8 mouse cellular contexts compared by ENCODE assay signal in genomic region chr2:170873382-170873781, GRCm38 (mm10).
DNase-seq lines count a peak whose midpoint lies in the region; ATAC-seq and TF ChIP-seq lines count a peak whose summit lies in the region.

No protein-coding gene starts in this region.

- DNase-seq in brain, adult 2 months (ENCODE audit: low read depth, low spot score) = peak; percentile 82
- peak; percentile 93 for DNase-seq in hindbrain, embryonic 14.5 days (ENCODE audit: low spot score)
- peak; percentile 84 to 87 for DNase-seq in left cerebral cortex, postnatal 25 days (ENCODE audit: low spot score in 2 of 2)
- peak; percentile 80 for DNase-seq in ovary, postnatal 14 days (ENCODE audit: low spot score)
- peak; percentile 59 to 60 for DNase-seq in urinary bladder, adult 18-20 months (ENCODE audit: low spot score in 2 of 2)

- H3K4me1 ChIP-seq in intestine, postnatal 0 days (replicated peaks; ENCODE audit: control insufficient read depth, insufficient read depth, low read length) = no peaks in the 10 kb centered on the region
- H3K4me1 ChIP-seq in intestine, embryonic 15.5 days (replicated peaks) = no peaks in the 10 kb centered on the region
- no peaks in the 10 kb centered on the region for H3K4me1 ChIP-seq in embryonic facial prominence, embryonic 13.5 days
- H3K4me1 ChIP-seq in hindbrain, embryonic 14.5 days (replicated peaks; ENCODE audit: control insufficient read depth, insufficient read depth, low read length) = no peaks in the 10 kb centered on the region

- no peaks in the 10 kb centered on the region for H3K36me3 ChIP-seq in intestine, postnatal 0 days (ENCODE audit: control insufficient read depth, insufficient read depth)
- H3K36me3 ChIP-seq in intestine, embryonic 15.5 days = no peaks in the 10 kb centered on the region
- H3K36me3 ChIP-seq in embryonic facial prominence, embryonic 13.5 days = no peaks in the 10 kb centered on the region
- H3K36me3 ChIP-seq in hindbrain, embryonic 14.5 days (replicated peaks; ENCODE audit: control insufficient read depth, insufficient read depth) = peaks cover 3% of the 10 kb centered on the region

- no peaks in the 10 kb centered on the region for H3K9me3 ChIP-seq in intestine, postnatal 0 days (ENCODE audit: control insufficient read depth)
- no peaks in the 10 kb centered on the region for H3K9me3 ChIP-seq in intestine, embryonic 15.5 days
- H3K9me3 ChIP-seq in embryonic facial prominence, embryonic 13.5 days = no peaks in the 10 kb centered on the region
- H3K9me3 ChIP-seq in hindbrain, embryonic 14.5 days (ENCODE audit: control insufficient read depth, low read length) = no peaks in the 10 kb centered on the region

- no peak overlapping the region for H3K9ac ChIP-seq in intestine, postnatal 0 days (ENCODE audit: low read depth, low read length)
- no peak overlapping the region for H3K9ac ChIP-seq in intestine, embryonic 15.5 days
- H3K9ac ChIP-seq in embryonic facial prominence, embryonic 13.5 days = peak overlapping the region; percentile 40; the same call in 1 of the 2 replicates
- no peak overlapping the region for H3K9ac ChIP-seq in hindbrain, embryonic 14.5 days

- WGBS in intestine, postnatal 0 days = 12% methylated on average over 8 of the region's 8 CpGs
- WGBS in intestine, embryonic 15.5 days = 11% methylated on average over 8 of the region's 8 CpGs
- WGBS in embryonic facial prominence, embryonic 13.5 days = 16% methylated on average over 8 of the region's 8 CpGs
- WGBS in hindbrain, embryonic 14.5 days = 14% methylated on average over 8 of the region's 8 CpGs

- H3K4me2 ChIP-seq in intestine, postnatal 0 days (replicated peaks; ENCODE audit: low read depth) = no peak overlapping the region
- H3K4me2 ChIP-seq in intestine, embryonic 15.5 days (replicated peaks) = no peak overlapping the region
- no peak overlapping the region for H3K4me2 ChIP-seq in embryonic facial prominence, embryonic 13.5 days
- H3K4me2 ChIP-seq in hindbrain, embryonic 14.5 days (replicated peaks) = no peak overlapping the region

- intact Hi-C loops in left cerebral cortex, postnatal 25 days (cut with DNase I) = loop anchor here (1.0 to 5.0 kb wide), 2 partner anchors 276 to 353 kb away; no protein-coding TSS in a partner anchor

- TF ChIP-seq CTCF in intestine, postnatal 0 days (IDR thresholded peaks at IDR 0.05; ENCODE audit: low read depth) = peak; percentile 90

- H3K27me3 ChIP-seq in intestine, postnatal 0 days (replicated peaks; ENCODE audit: control insufficient read depth, insufficient read depth, low read length) = peaks cover 5% of the 10 kb centered on the region; the same call in 1 of the 2 replicates
- no peaks in the 10 kb centered on the region; the same call in 1 of the 2 replicates for H3K27me3 ChIP-seq in intestine, embryonic 15.5 days (replicated peaks)
- H3K27me3 ChIP-seq in embryonic facial prominence, embryonic 13.5 days = peaks cover 5% of the 10 kb centered on the region
- no peaks in the 10 kb centered on the region for H3K27me3 ChIP-seq in hindbrain, embryonic 14.5 days (ENCODE audit: control insufficient read depth, insufficient read depth, low read length)

- ATAC-seq in intestine, postnatal 0 days = no peak
- ATAC-seq in intestine, embryonic 15.5 days = no peak
- ATAC-seq in embryonic facial prominence, embryonic 13.5 days (ENCODE audit: insufficient number of reproducible peaks, insufficient read depth, low FRiP score, low TSS enrichment, low read depth) = no peak
- no peak for ATAC-seq in hindbrain, embryonic 14.5 days (ENCODE audit: low FRiP score)

- H3K27ac ChIP-seq in intestine, postnatal 0 days (ENCODE audit: low read depth, low read length) = no peak overlapping the region
- no peak overlapping the region for H3K27ac ChIP-seq in intestine, embryonic 15.5 days
- H3K27ac ChIP-seq in embryonic facial prominence, embryonic 13.5 days = no peak overlapping the region
- no peak overlapping the region for H3K27ac ChIP-seq in hindbrain, embryonic 14.5 days

- H3K4me3 ChIP-seq in intestine, postnatal 0 days (ENCODE audit: low read depth, low read length) = no peak overlapping the region
- no peak overlapping the region for H3K4me3 ChIP-seq in intestine, embryonic 15.5 days (replicated peaks)
- H3K4me3 ChIP-seq in embryonic facial prominence, embryonic 13.5 days = no peak overlapping the region
- H3K4me3 ChIP-seq in hindbrain, embryonic 14.5 days (replicated peaks; ENCODE audit: low read length) = no peak overlapping the region
